Mouse (Mus musculus): Measurements from ENCODE around the gene Pla2g4f. TPM values are rescaled to one million over a fixed set of nuclear protein-coding genes. Genes with fewer than 3 reads are reported as not detected.

Pla2g4f gene
- polyA plus RNA-seq, 1 experiment: 12.4 TPM

DNA sequence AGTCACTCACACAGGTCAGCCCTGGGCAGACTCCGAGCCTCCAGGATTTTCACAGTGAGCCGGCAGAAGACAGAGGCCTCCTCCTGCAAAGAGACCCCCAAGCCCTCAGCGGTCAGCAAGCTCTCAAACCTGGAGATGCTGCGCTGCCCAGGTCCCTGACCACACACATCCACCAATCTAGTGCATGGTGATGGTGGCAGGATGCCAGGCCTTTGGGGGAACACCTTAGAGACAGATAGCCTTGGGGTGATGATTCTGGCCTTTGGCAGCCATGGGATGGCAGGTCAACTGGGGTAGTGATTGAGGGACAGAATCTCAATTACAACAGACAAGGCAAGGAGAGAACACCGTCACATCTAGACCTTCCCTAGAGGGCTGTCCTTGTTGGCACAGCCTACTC, 29.9 kb downstream of the Pla2g4f start:
- Histone ChIP-seq H3K4me3 (replicated peaks; ENCODE audit: extremely low read depth, low read depth, low read length) (no peak overlapping the region), H3K4me1 (ENCODE audit: control insufficient read depth, insufficient read depth, low read length) (no peaks in the 10 kb centered on the region)
- no peak for DNase-seq
- 74% methylated on average over 5 of the region's 5 CpGs for WGBS
- no peak for TF ChIP-seq CTCF (IDR thresholded peaks at IDR 0.05; ENCODE audit: insufficient read depth, low read length)
- TF ChIP-seq POLR2A (IDR thresholded peaks at IDR 0.05; ENCODE audit: borderline replicate concordance, extremely low read depth, low read depth, low read length): no peak

DNA sequence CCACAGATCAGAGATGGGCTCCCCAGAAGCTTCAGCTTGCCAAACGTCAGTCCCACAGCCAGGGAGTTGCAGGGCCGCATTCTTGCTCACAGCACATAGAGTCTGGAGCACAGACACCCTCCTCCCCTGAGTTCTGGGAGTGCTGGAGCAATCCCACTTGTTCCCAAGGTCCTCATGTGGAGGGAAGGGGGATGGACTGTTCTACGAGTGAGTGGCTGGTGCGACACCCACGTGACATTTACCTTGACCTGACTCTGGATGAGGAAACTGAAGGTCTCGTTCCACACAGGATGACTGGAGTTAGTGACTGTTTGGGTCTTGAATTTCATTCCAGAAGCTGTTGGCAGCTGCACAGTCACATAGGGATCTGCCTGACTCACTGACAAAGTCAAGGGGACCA, 30.4 kb downstream of the Pla2g4f start:
- H3K4me1 ChIP-seq (ENCODE audit: control insufficient read depth, insufficient read depth, low read length): no peaks in the 10 kb centered on the region
- TF ChIP-seq POLR2A (IDR thresholded peaks at IDR 0.05; ENCODE audit: borderline replicate concordance, extremely low read depth, low read depth, low read length): no peak
- no peak for TF ChIP-seq CTCF (IDR thresholded peaks at IDR 0.05; ENCODE audit: insufficient read depth, low read length)
- no peak for DNase-seq
- whole genome bisulfite sequencing: 41% methylated on average over 6 of the region's 6 CpGs
- no peak overlapping the region for H3K4me3 ChIP-seq (replicated peaks; ENCODE audit: extremely low read depth, low read depth, low read length)

DNA sequence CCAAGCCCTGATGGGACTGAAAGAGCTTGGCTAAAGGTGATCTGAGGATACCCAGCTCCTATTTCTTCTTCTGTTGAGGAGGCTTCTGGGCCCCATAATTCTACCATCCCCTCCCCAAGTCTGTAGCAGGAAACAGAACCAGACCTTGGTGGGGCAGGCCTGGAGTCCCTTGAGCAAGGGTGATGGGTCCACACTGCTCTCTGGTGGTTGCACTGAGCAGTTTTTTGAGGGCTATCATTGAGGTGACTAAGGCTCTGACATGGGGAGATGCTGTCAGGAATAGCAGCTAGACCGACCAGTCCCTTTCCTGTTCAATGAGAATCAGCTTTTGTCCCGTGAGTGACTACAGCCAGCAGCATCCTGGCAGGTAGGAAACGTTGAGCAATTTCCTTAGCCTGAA, 32.7 kb downstream of the Pla2g4f start:
- Histone ChIP-seq H3K4me3 (replicated peaks; ENCODE audit: extremely low read depth, low read depth, low read length) (no peak overlapping the region), H3K4me1 (ENCODE audit: control insufficient read depth, insufficient read depth, low read length) (no peaks in the 10 kb centered on the region)
- TF ChIP-seq POLR2A (IDR thresholded peaks at IDR 0.05; ENCODE audit: borderline replicate concordance, extremely low read depth, low read depth, low read length): no peak
- TF ChIP-seq CTCF (IDR thresholded peaks at IDR 0.05; ENCODE audit: insufficient read depth, low read length): no peak
- 44% methylated on average over 3 of the region's 3 CpGs for WGBS
- DNase-seq: no peak

DNA sequence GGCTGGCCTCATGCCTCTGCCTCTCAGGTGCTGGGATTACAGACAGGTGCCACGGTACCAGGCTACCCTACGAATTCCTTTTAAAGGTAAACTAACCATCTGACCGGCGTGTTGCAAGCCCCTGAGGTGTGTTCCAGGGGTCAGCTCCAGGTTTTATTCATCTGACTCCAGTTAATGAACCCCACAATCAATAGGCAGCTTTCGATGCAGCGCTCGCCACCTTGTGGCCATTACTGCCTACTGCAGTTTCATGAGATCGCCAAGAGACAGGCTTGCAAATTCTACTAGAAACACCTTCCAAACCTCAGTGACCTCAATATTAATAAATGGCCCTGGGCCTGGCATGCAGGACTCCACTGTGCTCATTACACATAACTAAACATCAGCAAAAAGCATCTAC, 34.0 kb downstream of the Pla2g4f start:
- DNase-seq: peak; percentile 51

DNA sequence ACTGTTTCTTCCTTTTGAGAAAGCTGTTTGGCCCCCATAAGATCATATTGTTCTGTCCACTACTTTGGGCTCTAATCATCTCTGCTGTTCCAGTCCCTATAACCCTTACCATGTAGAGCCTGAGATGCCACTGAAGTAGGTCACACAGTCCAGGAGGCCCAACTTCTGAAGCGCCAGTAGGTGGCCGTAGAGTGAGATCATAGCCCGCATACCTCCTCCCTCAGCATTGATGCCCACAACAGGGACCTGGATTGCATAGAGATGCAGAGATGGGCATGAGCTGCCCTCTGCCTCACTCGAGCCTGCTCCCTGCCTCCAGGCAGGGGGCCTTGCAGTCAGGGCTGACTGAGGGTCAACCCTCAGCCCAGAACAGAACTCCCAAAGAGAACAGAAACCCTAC, 37.0 kb downstream of the Pla2g4f start:
- no peak for DNase-seq
- Histone ChIP-seq H3K4me1 (ENCODE audit: control insufficient read depth, insufficient read depth, low read length) (no peaks in the 10 kb centered on the region), H3K4me3 (replicated peaks; ENCODE audit: extremely low read depth, low read depth, low read length) (no peak overlapping the region)
- TF ChIP-seq POLR2A (IDR thresholded peaks at IDR 0.05; ENCODE audit: borderline replicate concordance, extremely low read depth, low read depth, low read length) (no peak), CTCF (IDR thresholded peaks at IDR 0.05; ENCODE audit: insufficient read depth, low read length) (no peak)
- 81% methylated on average over 4 of the region's 4 CpGs for WGBS

More for the DNA sequence above, 34.0 kb downstream of the Pla2g4f start:
- H3K4me3 ChIP-seq (replicated peaks; ENCODE audit: extremely low read depth, low read depth, low read length): no peak overlapping the region
- TF ChIP-seq POLR2A (IDR thresholded peaks at IDR 0.05; ENCODE audit: borderline replicate concordance, extremely low read depth, low read depth, low read length): no peak
- TF ChIP-seq CTCF (IDR thresholded peaks at IDR 0.05; ENCODE audit: insufficient read depth, low read length): peak; percentile 84
- WGBS: 15% methylated on average over 8 of the region's 8 CpGs
- no peaks in the 10 kb centered on the region for H3K4me1 ChIP-seq (ENCODE audit: control insufficient read depth, insufficient read depth, low read length)

DNA sequence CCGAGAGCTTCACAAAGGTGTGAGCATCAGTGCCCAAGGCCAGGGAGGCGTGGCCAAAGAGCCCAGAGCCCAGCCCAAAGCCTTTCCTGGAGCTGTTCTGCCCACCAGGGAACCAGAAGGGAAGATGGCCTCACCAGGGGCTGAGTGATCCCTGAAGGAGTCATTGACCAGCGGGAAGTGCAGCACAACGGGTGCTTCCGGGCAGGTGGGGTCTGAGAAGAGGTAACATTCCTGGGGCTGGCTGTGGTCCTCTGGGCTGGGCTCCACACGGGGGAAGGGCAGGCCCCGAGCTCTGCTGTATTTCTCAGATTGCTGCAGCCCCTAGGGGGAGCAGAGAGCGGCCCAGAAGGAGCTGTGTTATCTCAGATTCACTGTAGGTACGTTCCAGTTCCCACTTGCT, 45.3 kb downstream of the Pla2g4f start:
- 4% methylated on average over 9 of the region's 9 CpGs for WGBS
- no peak for TF ChIP-seq POLR2A (IDR thresholded peaks at IDR 0.05; ENCODE audit: borderline replicate concordance, extremely low read depth, low read depth, low read length)
- no peak for TF ChIP-seq CTCF (IDR thresholded peaks at IDR 0.05; ENCODE audit: insufficient read depth, low read length)
- no peak for DNase-seq
- no peaks in the 10 kb centered on the region for H3K4me1 ChIP-seq (ENCODE audit: control insufficient read depth, insufficient read depth, low read length)
- H3K4me3 ChIP-seq (replicated peaks; ENCODE audit: extremely low read depth, low read depth, low read length): no peak overlapping the region

DNA sequence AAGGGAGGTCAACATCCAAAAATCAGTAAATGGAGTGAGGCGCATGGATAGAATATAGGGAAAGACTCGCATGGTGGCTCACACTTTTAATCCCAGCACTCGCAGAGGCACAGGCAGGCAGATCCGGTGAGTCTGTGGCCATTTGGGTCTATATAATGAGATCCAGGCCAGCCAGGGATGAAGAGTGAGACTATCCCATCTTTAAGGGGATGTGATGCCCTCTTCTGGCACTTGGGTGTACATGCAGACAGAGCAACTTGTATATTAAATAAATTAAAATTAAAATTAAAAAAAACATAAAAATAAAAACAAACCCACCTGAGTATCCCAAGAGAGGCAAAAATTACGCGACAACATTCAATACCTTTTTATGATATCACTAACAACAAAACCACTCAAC, 48.4 kb downstream of the Pla2g4f start:
- TF ChIP-seq CTCF (IDR thresholded peaks at IDR 0.05; ENCODE audit: insufficient read depth, low read length) (no peak), POLR2A (IDR thresholded peaks at IDR 0.05; ENCODE audit: borderline replicate concordance, extremely low read depth, low read depth, low read length) (no peak)
- 76% methylated on average over 6 of the region's 6 CpGs for WGBS
- H3K4me3 ChIP-seq (replicated peaks; ENCODE audit: extremely low read depth, low read depth, low read length): no peak overlapping the region
- no peak for DNase-seq
- H3K4me1 ChIP-seq (ENCODE audit: control insufficient read depth, insufficient read depth, low read length): no peaks in the 10 kb centered on the region

DNA sequence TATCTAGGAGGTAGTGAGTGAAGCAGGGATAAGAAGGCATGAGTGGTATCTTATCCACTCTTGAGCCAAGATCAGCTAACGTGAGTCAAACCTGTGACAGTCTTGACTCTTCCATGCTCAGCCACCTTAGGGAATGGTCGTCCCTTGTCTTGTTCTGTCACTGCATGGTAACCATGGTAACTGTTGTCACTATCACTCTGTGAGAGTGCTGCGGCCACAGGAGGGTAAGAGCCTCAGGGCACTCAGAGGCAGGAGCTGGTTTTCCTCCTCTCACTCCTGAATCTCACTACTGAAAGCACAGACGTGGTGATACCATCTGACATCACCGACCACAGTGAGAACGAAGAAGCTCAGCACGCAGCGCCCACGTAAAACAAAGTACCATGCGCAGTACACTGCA, 49.1 kb downstream of the Pla2g4f start:
- Histone ChIP-seq H3K4me3 (replicated peaks; ENCODE audit: extremely low read depth, low read depth, low read length) (no peak overlapping the region), H3K4me1 (ENCODE audit: control insufficient read depth, insufficient read depth, low read length) (no peaks in the 10 kb centered on the region)
- DNase-seq: no peak
- WGBS: 66% methylated on average over 10 of the region's 10 CpGs
- TF ChIP-seq CTCF (IDR thresholded peaks at IDR 0.05; ENCODE audit: insufficient read depth, low read length) (no peak), POLR2A (IDR thresholded peaks at IDR 0.05; ENCODE audit: borderline replicate concordance, extremely low read depth, low read depth, low read length) (no peak)

DNA sequence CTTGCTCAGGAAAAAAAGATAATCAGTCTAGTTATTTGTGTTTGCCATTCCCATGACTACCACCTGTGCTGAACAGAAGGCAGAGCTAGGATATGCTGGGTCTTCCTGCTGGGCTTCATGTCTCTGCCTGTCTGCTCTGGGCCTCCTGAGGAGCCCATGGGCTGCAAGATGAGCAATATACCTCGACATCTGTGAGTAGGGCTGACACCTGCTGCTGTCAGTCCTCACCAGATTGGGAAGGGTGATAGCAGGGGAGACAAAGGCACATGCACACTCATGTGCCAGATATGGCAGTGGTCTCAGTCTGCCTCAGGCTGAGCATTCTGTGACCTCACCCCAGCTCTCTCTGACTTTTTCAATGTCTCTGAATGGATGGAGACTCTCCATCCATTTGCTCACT, 51.1 kb downstream of the Pla2g4f start:
- TF ChIP-seq CTCF (IDR thresholded peaks at IDR 0.05; ENCODE audit: insufficient read depth, low read length) (no peak), POLR2A (IDR thresholded peaks at IDR 0.05; ENCODE audit: borderline replicate concordance, extremely low read depth, low read depth, low read length) (no peak)
- Histone ChIP-seq H3K4me3 (replicated peaks; ENCODE audit: extremely low read depth, low read depth, low read length) (no peak overlapping the region), H3K4me1 (ENCODE audit: control insufficient read depth, insufficient read depth, low read length) (no peaks in the 10 kb centered on the region)
- DNase-seq: no peak
- WGBS: 23% methylated on average over 1 of the region's 1 CpGs

DNA sequence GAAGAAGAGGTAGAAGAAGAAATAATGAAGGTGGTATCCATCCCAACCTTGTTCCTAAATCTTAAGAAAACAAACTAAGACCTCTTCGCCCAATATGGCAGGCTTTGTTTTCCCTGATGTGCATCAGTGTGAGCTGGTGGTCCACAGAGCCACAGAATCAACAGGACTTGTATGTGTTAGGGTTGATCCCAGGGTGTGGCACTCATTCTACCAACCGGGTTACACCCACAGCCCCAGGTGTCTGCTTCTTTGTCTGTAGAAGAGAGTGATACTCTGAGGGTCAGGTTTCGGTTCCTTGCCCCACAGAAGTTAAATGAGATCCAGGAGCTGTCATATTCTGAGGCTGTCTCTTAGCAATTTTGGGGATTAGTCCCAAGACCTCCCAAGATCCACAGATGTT, 52.6 kb downstream of the Pla2g4f start:
- DNase-seq: no peak
- Histone ChIP-seq H3K4me3 (replicated peaks; ENCODE audit: extremely low read depth, low read depth, low read length) (no peak overlapping the region), H3K4me1 (ENCODE audit: control insufficient read depth, insufficient read depth, low read length) (no peaks in the 10 kb centered on the region)
- WGBS: 67% methylated on average over 3 of the region's 3 CpGs
- TF ChIP-seq CTCF (IDR thresholded peaks at IDR 0.05; ENCODE audit: insufficient read depth, low read length) (no peak), POLR2A (IDR thresholded peaks at IDR 0.05; ENCODE audit: borderline replicate concordance, extremely low read depth, low read depth, low read length) (no peak)

DNA sequence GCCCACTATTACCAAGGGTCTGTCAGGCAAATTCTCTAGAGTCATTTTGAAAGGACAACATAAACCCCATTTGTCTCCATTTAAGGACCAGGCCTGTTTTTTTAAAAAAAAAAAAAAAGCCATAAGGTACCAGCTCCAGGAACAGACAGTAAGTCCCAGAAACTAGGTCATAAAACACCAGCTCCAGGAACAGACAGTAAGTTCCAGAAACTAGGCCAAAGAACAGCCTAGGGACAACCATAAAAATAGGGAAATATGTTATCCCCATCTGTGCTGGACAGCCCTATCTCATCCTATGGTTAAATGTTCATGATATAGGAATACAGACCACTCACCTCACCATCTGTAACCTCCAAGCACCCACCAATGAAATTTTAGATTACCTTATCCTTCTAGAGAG, 57.7 kb downstream of the Pla2g4f start:
- H3K4me3 ChIP-seq (replicated peaks; ENCODE audit: extremely low read depth, low read depth, low read length): no peak overlapping the region
- TF ChIP-seq POLR2A (IDR thresholded peaks at IDR 0.05; ENCODE audit: borderline replicate concordance, extremely low read depth, low read depth, low read length): no peak
- no peak for TF ChIP-seq CTCF (IDR thresholded peaks at IDR 0.05; ENCODE audit: insufficient read depth, low read length)
- no peaks in the 10 kb centered on the region for H3K4me1 ChIP-seq (ENCODE audit: control insufficient read depth, insufficient read depth, low read length)
- no peak for DNase-seq
